Mouse (Mus musculus) heart, embryonic 16.5 days (tissue): ENCODE measurements around the gene Pacsin3. TPM values are rescaled to one million over a fixed set of nuclear protein-coding genes. Genes with fewer than 3 reads are reported as not detected.

Source experiments
- ATAC-seq: fragments of 200-750 bp; cut with Nextera tagmentation; replicated peaks from 2 replicates; pipeline ENCODE4 v1.8.0; 2017; ENCODE audit warnings: moderate number of reproducible peaks; ENCODE audit not compliant: insufficient read depth, low FRiP score; ENCODE audit errors: extremely low read depth
- H3K27ac ChIP-seq: fragments of 300-500 bp; sonication (generic); 2 replicates; pipeline ENCODE4 v1.5.1; 2014; ENCODE audit warnings: mild to moderate bottlenecking, low read length, control low read depth, moderate library complexity
- H3K27me3 ChIP-seq: fragments of 300-500 bp; sonication (generic); 2 replicates; pipeline ENCODE4 v1.6.1; 2014; ENCODE audit warnings: low read length, mixed read lengths; ENCODE audit not compliant: control insufficient read depth, insufficient read depth
- H3K36me3 ChIP-seq: fragments of 300-500 bp; sonication (generic); 2 replicates; pipeline ENCODE4 v1.6.1; 2014; ENCODE audit not compliant: control insufficient read depth, insufficient read depth
- H3K4me1 ChIP-seq: fragments of 300-500 bp; sonication (generic); 2 replicates; pipeline ENCODE4 v1.6.1; 2014; ENCODE audit warnings: low read length, mixed read lengths; ENCODE audit not compliant: control insufficient read depth, insufficient read depth
- H3K4me2 ChIP-seq: fragments of 300-500 bp; sonication (generic); 2 replicates; pipeline ENCODE4 v1.6.1; 2014; ENCODE audit warnings: low read depth, mild to moderate bottlenecking, control low read depth, low read length
- H3K4me3 ChIP-seq: fragments of 300-500 bp; sonication (generic); 2 replicates; pipeline ENCODE4 v1.5.1; 2014; ENCODE audit warnings: mild to moderate bottlenecking, control low read depth, low read length
- H3K9ac ChIP-seq: fragments of 300-500 bp; sonication (generic); 2 replicates; pipeline ENCODE4 v1.6.1; 2014; ENCODE audit warnings: low read length, control low read depth
- H3K9me3 ChIP-seq: fragments of 300-500 bp; sonication (generic); replicated peaks from 2 replicates; pipeline ENCODE4 v1.6.1; 2016; ENCODE audit warnings: low read length; ENCODE audit not compliant: control insufficient read depth
- WGBS: fragments of 180-500 bp; shearing (Covaris S2); extraction: QIAGEN DNeasy Blood & Tissue Kit; methylation state at CpG from one replicate; pipeline ENCODE4 v1.1.7; 2014; 5-methylcytosine and 5-hydroxymethylcytosine counted together
- polyA plus RNA-seq: library from polyadenylated mRNA; unstranded; fragments of >200 nt; fragmentation: Nextera tagmentation; extraction: Ambion mirVana; gene quantifications from 2 replicates; pipeline ENCODE4 v1.2.1, GENCODE M21; 2015

The Pacsin3 gene
- polyA plus RNA-seq, 1 experiment from 2014 or later: 60.4 TPM

DNA sequence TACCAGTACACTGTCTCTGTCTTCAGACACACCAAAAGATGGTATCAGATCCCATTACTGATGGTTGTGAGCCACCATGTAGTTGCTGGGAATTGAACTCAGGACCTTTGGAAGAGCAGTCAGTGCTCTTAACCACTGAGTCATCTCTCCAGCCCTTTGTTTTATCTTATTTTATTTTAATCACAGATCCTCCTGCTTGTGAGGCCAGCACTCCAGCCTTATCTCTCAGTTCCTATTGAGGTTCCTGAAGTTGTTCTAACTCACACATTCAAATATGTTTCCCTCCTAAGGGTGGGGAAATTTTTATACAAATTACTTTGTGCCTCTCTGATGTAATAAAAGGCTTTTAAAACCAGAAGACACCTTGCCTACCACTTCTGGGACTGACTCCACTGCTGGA lies 50.8 kb downstream of the Pacsin3 start:
- no peak for ATAC-seq
- H3K27ac ChIP-seq: no peak overlapping the region
- 0 out of 2 replicates have a peak, but pooled peaks cover 5% of the 10 kb centered on the region for H3K4me1 ChIP-seq

DNA sequence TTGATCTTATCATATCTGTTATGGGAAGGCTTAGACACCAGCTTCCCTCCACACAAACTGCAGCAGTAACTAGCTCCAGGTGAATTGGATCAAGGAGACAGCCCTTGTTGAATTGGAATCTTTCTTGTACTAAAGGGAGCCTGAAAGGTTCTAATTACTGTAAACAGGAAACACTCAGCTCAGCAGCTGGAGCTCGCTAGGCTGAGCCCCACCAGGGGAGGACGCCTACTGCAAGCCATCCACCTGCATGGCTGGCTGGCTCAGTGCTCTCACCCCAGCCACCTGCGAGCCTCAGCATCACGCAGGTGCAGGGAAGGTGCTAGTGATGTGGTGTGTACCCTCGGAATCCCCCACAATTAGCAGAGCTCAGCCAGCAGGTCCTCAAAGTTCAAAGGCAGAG lies 52.9 kb downstream of the Pacsin3 start:
- no peaks in the 10 kb centered on the region for H3K36me3 ChIP-seq
- WGBS: 41% methylated on average over 5 of the region's 5 CpGs
- H3K4me3 ChIP-seq: no peak overlapping the region
- H3K27ac ChIP-seq: no peak overlapping the region
- H3K27me3 ChIP-seq: no peaks in the 10 kb centered on the region
- no peak overlapping the region for H3K4me2 ChIP-seq
- ATAC-seq: peak; percentile 67
- no peak overlapping the region for H3K9ac ChIP-seq
- no peaks in the 10 kb centered on the region for H3K9me3 ChIP-seq
- H3K4me1 ChIP-seq: 0 out of 2 replicates have a peak, but pooled peaks cover 7% of the 10 kb centered on the region

More for the DNA sequence above, 50.8 kb downstream of the Pacsin3 start:
- Histone ChIP-seq H3K9me3 (no peaks in the 10 kb centered on the region), H3K4me3 (no peak overlapping the region), H3K9ac (no peak overlapping the region), H3K4me2 (no peak overlapping the region), H3K27me3 (no peaks in the 10 kb centered on the region), H3K36me3 (no peaks in the 10 kb centered on the region)

DNA sequence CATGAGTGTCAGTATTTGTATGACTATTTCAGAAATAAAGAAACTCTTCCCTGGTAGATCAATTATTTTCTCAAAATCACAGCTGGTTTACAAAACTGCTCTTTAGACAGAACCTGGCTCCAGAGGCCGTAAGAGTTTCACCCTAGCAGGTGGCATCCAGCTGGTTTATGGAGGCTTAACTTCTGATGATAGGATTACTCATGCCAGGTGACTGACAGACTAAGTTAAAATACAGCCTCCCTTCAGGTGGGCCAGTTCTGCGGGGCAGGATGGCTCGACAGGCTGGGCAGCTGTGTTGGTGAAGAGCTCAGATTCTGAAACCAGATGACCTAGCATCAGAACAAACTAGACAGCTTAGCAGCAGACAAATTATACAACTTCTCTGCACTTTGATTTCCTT lies 53.8 kb downstream of the Pacsin3 start:
- Histone ChIP-seq H3K4me2 (no peak overlapping the region), H3K27me3 (no peaks in the 10 kb centered on the region), H3K27ac (no peak overlapping the region), H3K9me3 (no peaks in the 10 kb centered on the region), H3K4me3 (no peak overlapping the region), H3K9ac (no peak overlapping the region), H3K4me1 (0 out of 2 replicates have a peak, but pooled peaks cover 7% of the 10 kb centered on the region), H3K36me3 (no peaks in the 10 kb centered on the region)
- WGBS: 85% methylated on average over 3 of the region's 3 CpGs
- ATAC-seq: no peak

DNA sequence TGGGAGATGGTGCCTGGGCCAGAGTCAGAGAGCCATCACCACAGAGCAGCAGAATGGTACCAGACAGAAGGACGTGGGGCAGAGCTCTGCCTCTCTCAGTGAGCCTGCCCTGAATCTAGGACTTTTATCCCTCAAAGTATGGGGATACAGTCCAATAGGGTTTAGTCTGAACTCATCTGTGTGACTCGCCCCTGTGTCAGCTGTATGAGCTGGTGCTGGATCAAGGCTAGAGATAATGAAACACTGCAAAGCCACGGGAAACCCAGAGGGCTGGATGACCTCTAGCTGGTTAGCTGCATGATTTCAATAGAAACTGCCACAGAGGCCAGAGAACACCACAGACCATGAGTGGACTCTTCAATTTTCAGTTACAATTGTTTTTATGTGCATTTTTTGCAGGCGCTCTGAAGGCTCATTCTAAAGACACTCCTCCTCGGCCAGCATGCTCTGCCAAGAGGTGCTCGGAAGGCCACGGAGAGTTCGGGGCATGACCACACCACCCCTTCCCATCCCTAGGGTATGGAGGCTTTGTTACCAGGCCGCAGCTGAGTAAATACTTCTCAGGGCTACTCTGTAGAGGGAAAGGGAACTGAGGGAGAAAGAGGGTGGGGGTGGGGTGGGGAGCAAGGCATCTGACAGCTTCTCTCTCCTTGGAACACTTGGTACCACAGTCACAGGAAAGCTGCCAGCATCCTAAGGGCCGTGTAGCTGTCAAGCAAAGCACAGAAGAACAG lies 57.0 kb downstream of the Pacsin3 start:
- no peak overlapping the region for H3K9ac ChIP-seq
- ATAC-seq: no peak
- no peak overlapping the region for H3K27ac ChIP-seq

DNA sequence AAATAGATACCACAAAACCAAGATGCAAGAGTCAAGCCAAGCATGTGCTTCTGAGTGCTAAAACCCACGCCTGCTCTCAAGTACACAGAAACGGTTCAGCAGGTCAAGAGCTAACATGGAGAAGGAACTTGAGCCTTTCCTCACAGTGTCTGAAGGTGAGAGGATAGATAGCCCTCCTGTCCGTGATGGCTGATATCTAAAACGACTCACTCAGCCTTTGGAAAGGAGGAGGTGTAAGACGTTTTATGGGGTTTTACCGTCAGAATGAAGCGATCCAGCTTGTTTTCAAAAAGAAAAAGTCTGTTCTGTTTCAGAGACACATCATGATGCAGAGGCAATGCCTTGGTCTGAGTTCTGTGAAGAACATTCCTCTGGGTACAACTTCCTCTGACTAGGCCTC lies 58.4 kb downstream of the Pacsin3 start:
- no peak overlapping the region for H3K27ac ChIP-seq

More for the DNA sequence above, 57.0 kb downstream of the Pacsin3 start:
- H3K9me3 ChIP-seq: no peaks in the 10 kb centered on the region
- H3K36me3 ChIP-seq: no peaks in the 10 kb centered on the region
- H3K4me2 ChIP-seq: no peak overlapping the region
- H3K4me1 ChIP-seq: 0 out of 2 replicates have a peak, but pooled peaks cover 7% of the 10 kb centered on the region
- no peaks in the 10 kb centered on the region for H3K27me3 ChIP-seq
- no peak overlapping the region for H3K4me3 ChIP-seq
- WGBS: 56% methylated on average over 10 of the region's 10 CpGs

More for the DNA sequence above, 58.4 kb downstream of the Pacsin3 start:
- H3K36me3 ChIP-seq: no peaks in the 10 kb centered on the region
- no peak overlapping the region for H3K9ac ChIP-seq
- ATAC-seq: no peak
- 66% methylated on average over 7 of the region's 7 CpGs for WGBS
- no peaks in the 10 kb centered on the region for H3K9me3 ChIP-seq
- H3K4me1 ChIP-seq: 0 out of 2 replicates have a peak, but pooled peaks cover 2% of the 10 kb centered on the region
- H3K27me3 ChIP-seq: no peaks in the 10 kb centered on the region
- no peak overlapping the region for H3K4me3 ChIP-seq
- H3K4me2 ChIP-seq: no peak overlapping the region

Other genes with a start within 250 kb of the Pacsin3 start
- gene Rapsn, start 220.3 kb upstream of the Pacsin3 start, polyA plus RNA-seq: 40.9 and 43.4 TPM in 2 replicates
- 239 and 255 TPM in 2 replicates for gene Psmc3, start 201.9 kb upstream of the Pacsin3 start, polyA plus RNA-seq
- gene Slc39a13, start 185.5 kb upstream of the Pacsin3 start, polyA plus RNA-seq: 56.9 and 61.3 TPM in 2 replicates
- 3.6 and 5.2 TPM in 2 replicates for gene Spi1, start 173.6 kb upstream of the Pacsin3 start, polyA plus RNA-seq
- gene Mybpc3, start 137.8 kb upstream of the Pacsin3 start, polyA plus RNA-seq: 1,022 and 1,203 TPM in 2 replicates
- gene Madd, start 72.1 kb upstream of the Pacsin3 start, polyA plus RNA-seq: 5.8 and 6.1 TPM in 2 replicates
- 4.4 and 4.8 TPM in 2 replicates for gene Nr1h3, start 53.1 kb upstream of the Pacsin3 start, polyA plus RNA-seq
- 15.0 and 19.2 TPM in 2 replicates for gene Acp2, start 53.1 kb upstream of the Pacsin3 start, polyA plus RNA-seq
- 11.5 and 11.7 TPM in 2 replicates for gene Ddb2, start 19.0 kb upstream of the Pacsin3 start, polyA plus RNA-seq
- gene Arfgap2, start 9.0 kb downstream of the Pacsin3 start, polyA plus RNA-seq: 64.9 and 68.9 TPM in 2 replicates
- 42.9 and 46.0 TPM in 2 replicates for gene 1110051M20Rik, start 188.8 kb downstream of the Pacsin3 start, polyA plus RNA-seq
- 3.9 and 4.5 TPM in 2 replicates for gene Lrp4, start 201.6 kb downstream of the Pacsin3 start, polyA plus RNA-seq